Mouse (Mus musculus) right cerebral cortex, postnatal 4 days (tissue): ENCODE results near the gene Chmp3.
A peak's percentile ranks its signal among the peaks of the same experiment; 100 is the strongest.

Source experiments
- DNase-seq: peaks from one replicate; pipeline ENCODE4 v3.0.0-alpha.2; 2022

Gene Chmp3

DNA sequence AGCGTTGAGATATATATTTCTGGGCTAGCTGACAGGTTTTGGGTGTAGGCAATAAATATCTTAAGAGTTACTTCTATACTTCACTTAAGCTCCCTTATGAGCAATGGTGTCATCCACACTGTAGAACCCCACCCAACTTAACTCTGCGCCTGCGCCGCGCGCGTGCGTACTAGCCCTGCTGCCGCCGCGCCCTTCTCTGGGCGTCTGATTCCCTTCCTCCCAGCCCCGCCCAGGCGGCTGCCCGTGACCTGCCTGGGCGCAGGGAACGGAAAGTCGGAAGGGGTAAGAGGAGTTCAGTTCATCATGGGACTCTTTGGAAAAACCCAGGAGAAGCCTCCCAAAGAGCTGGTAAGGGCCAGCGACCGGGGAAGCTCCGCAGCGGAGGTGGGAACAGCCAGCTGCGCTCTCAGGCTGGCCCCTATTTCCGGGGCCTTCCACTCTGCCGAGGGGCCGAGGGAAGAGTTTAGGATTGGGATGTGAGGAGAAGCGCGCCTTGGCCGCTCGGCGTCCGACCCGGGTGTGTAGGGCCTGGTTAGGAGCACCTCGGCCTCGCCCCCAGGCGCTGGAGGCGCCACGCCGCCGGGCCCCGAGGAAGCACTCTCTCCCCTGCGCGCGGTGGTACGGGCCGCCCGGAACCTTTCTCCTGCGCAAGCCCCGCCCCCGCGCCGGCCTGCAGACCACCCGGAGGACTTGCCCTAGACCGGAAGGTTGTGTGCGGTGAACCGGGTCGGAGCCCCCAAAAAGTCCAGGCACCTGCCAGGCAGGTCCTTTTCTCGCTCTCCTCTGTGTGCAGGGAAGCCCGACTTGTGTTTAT is at the start of gene Chmp3:
Gene Chmp3 (plus strand): TSS at position 112 of the 814 bp plus-strand sequence.
- peak; percentile 96 for DNase-seq

GRCm38 (mm10) chr6:71494341-71495020 is 49.1 kb upstream of the Chmp3 start:
- peak; percentile 49 for DNase-seq

DNA sequence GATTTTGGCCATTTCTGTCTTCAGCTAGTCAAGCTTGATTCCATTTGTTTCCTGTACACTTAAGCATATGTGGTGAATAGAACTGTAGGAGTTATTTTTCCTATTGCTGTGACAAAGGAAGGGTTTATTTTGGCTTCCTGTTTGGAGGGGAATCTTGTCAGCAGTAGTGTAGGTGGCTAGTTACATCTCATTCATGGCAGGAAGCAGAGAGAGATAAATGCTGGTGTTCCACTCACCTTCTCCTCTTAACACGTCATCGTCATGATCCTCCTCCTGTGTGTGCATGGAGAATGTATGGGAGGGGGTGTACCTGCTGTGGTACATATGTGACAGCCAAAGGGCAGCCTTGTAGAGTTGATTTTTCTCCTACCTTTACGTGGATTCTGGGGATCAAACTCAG is 43.0 kb upstream of the Chmp3 start:
- no peak for DNase-seq

- DNase-seq = no peak
Observed at GRCm38 (mm10) chr6:71503001-71503400, 40.6 kb upstream of the Chmp3 start.

DNA sequence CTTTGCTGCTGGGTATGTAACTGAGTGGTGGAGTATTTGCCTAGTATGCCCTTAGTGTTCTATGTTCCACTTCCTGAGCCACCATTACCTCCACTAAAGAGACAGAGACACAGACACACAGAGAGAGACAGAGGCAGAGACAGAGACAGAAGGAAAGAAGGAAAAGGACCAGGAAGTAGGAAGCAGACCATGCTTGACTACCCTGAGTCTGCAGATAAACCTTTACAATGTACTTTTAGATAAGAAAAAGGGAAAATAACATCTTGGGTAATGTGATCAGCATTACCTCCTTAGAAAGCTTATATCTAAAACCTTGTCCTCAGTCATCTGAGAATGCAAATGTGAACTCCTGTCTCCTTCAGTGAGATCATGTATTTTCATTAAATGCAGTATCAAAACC is 39.9 kb upstream of the Chmp3 start:
- DNase-seq = no peak

DNA sequence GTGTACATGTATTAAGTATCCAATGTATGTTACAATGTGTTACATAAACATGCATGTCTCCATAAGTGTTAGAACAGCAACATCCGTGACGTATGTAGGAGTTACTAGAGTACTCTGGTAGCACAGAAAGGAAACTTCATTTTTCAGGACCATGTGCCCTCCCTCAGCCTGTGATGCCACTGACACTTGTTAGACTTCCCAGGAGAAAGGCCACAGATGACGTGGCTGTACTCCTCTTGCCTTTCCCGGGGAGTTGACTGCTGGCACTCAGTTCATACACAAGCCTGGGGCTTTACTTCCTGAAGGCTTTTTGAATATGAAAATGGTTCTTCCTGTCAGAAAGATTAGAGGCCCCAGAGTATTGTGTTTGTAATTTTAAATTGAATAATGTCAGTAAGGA is 39.5 kb upstream of the Chmp3 start:
- DNase-seq = no peak

- no peak for DNase-seq
Observed at GRCm38 (mm10) chr6:71505671-71506070, 37.9 kb upstream of the Chmp3 start.

DNA sequence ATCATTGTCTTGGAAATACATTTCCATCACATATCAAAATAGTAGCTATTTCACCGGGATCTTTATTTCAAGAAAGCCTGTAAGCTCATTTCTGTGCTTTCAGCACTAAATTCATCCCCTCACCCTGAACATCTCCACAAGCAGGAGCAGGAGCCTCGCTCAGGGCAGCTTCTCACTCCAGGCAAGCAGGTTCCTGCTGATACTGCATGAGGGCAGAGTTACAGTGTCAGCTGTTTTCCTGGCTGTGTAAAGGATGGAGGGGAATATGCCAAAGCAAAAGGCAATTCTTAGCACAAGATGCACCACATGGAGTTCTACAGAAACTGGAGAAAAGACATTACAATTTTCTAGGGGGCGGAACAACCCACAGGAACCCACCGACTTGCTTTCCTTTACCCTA is 24.1 kb upstream of the Chmp3 start:
- no peak for DNase-seq

DNA sequence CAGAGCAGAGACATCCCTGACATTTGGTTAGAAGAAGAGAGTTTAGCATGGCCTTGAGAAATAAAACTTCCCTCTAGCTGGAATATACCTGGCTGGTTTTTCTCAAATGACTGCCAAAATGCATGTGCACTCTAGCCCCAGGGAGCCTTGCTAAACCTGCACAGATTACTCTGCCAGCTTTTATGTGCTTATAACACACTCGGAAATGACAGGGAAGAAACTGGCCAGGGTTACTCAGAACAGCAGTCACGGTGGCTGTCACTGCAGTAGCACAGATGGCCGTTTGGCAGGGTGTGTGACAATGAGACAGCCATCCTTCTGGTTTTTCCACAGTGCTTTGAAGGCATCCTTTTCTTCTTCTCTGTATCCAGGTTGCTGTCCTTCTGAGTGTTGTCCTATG is 18.0 kb upstream of the Chmp3 start:
- DNase-seq = no peak

DNA sequence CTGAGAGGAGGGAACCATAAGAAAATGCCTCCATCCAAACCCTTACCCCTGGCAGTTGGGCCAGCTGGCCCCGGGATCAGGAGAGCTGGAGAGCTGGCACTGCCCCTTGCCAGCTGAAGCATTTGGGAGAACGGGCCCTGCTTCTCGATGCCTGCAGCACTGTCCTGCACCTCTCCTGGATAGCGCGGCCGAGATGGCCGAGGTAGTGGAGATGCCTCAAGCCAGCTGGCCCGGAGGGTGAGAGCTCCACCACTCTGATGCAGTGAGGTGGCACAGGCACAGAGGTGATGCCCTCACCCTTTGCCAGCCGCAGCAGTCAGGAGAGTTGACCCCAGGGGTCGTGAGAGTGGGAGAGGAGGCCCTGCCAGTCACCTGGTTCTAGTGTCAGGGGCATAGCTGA is 16.5 kb upstream of the Chmp3 start:
- no peak for DNase-seq

- DNase-seq = no peak
Observed at GRCm38 (mm10) chr6:71527826-71528225, 15.8 kb upstream of the Chmp3 start.

- DNase-seq = no peak
Observed at GRCm38 (mm10) chr6:71530176-71530575, 13.4 kb upstream of the Chmp3 start.

- no peak for DNase-seq
Observed at GRCm38 (mm10) chr6:71537286-71537685, 6.3 kb upstream of the Chmp3 start.

DNA sequence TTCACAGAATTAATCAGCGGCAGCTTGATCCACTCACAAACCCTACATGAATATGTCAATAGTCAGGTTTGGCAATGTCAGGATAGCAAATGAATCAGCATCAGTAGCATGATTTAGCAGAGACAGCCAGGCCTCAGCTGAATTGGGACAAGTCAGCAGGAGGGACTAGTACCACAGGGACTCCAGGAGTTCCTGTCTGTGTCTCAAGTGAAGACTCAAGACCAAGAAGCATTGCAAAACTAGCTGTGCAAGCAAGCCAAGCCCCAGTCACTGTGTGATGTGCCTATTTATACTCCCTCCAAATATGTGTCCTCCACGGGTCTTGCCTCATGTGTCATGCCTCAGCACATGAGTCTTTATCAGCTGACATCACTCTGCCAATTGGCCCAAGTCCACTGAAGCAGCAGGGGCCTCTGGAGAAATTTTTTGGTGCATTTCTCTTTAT is 11.9 kb downstream of the Chmp3 start:
- no peak for DNase-seq

DNA sequence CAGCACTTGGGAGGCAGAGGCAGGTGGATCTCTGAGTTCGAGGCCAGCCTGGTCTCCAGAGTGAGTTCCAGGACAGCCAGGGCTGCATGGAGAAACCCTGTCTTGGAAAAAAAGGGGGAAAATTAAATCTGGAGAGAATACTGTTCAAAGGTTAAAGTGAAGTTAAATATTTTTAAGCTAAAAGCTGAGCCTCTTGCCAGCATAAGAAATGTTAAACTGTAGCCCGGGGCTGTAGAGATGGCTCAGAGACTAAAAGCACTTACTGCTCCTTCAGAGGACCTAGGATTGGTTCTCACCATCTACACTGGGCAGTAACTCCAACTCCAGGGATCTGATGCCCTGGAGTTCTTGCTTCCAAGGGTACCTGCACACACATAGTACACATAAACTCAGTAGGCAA is 13.2 kb downstream of the Chmp3 start:
- DNase-seq = no peak

GRCm38 (mm10) chr6:71568616-71569015 is 25.0 kb downstream of the Chmp3 start:
- DNase-seq = no peak

DNA sequence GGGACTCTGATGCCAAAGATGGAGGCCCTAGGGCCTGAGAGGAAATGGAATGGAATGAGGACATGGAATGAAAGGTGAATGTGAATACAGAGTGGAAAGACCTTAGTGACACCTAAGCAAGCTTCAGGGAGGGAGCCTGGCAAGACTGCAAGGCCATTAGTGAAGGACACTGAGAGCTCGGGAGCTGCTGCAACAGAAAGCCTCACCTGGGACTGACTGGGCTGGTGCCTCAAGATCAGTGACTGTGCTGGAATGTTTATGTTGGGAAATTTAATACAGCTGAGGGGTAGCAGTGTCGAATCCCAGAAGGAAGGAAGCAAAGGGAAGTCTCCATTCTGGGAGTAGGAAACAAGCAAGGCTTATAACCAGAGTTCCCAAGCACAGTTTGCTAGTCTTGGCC is 25.4 kb downstream of the Chmp3 start:
- DNase-seq = no peak

DNA sequence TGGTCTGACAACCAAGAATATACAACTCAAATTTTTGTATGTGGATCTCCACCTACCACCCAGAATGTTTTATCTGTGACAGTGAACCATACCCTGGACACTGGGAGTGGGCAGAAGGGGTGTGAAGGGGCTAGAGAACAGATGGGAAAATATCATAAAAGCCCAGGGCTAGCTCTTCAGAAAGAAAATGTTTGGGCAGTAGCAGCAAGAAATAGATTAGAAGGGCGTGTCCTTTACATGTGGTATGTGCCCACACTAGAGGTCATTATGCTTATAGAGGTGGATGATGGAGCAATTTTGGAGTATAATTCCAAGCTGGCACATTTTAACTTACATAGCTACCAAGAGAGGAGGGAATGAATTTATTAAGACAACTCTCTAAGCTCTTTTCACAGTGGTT is 31.8 kb downstream of the Chmp3 start:
- DNase-seq = no peak

DNA sequence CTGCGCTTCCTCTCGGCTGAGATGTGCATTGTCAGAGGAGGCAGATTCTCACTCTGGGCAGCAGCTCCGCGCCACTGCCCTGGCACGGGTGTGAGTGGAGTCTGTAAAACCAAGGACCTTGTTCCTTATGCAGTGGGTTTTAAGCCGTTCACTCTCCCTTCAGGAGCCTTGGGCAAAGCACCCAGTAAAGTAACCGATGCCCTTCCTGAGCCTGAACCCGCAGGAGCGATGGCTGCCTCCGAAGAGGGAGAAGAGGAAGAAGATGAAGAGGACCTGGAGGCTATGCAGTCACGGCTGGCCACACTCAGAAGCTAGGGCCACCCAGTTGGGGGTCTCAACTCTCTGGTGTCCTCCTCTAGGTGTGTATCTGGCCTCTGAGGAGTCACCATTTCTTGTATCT is 35.9 kb downstream of the Chmp3 start:
- DNase-seq = no peak

GRCm38 (mm10) chr6:71583198-71583597 is 39.6 kb downstream of the Chmp3 start:
- no peak for DNase-seq

DNA sequence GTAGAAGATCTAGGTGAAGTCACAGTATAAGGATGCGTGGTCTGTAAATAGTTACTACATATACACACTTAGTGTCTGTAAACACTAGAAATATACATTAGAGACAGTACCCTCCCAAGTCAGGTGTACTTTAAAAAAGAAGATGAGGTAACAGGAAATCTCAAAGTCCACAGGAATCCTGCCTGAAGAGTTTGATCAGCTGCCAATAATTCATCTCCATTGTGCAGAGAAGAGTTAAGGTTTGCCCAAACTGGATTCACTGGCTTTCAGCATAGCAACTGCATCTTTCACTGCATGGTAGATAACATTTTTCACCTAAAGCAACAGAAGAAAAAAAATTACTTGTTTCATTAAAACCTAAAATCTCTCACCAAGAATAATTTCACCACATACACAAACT is 45.8 kb downstream of the Chmp3 start:
- DNase-seq = no peak

GRCm38 (mm10) chr6:71590154-71590553 is 46.6 kb downstream of the Chmp3 start:
- no peak for DNase-seq

- DNase-seq = no peak
Observed at GRCm38 (mm10) chr6:71607756-71608155, 64.2 kb downstream of the Chmp3 start.

- no peak for DNase-seq
Observed at GRCm38 (mm10) chr6:71608994-71609393, 65.4 kb downstream of the Chmp3 start.

GRCm38 (mm10) chr6:71609968-71610367 is 66.4 kb downstream of the Chmp3 start:
- DNase-seq = no peak
